Mouse (Mus musculus) stomach, postnatal 0 days (tissue): Measurements from ENCODE around the gene Plxnb2. TPM values are rescaled to one million over a fixed set of nuclear protein-coding genes. Genes with fewer than 3 reads are reported as not detected.

Experiments
- ATAC-seq: fragments of 200-750 bp; cut with Nextera tagmentation; 2 replicates; pipeline ENCODE4 v1.8.0; 2017; ENCODE audit not compliant: low FRiP score, low TSS enrichment
- DNase-seq: peaks from one replicate; pipeline ENCODE4 v3.0.0-alpha.2; 2016; ENCODE audit warnings: low spot score
- H3K27ac ChIP-seq: fragments of 300-500 bp; sonication (generic); replicated peaks from 2 replicates; pipeline ENCODE4 v1.5.1; 2014; ENCODE audit warnings: mild to moderate bottlenecking, control low read depth
- H3K27me3 ChIP-seq: fragments of 300-500 bp; sonication (generic); 2 replicates; pipeline ENCODE4 v1.6.1; 2014; ENCODE audit warnings: low read length; ENCODE audit not compliant: control insufficient read depth, insufficient read depth
- H3K36me3 ChIP-seq: fragments of 300-500 bp; sonication (generic); 2 replicates; pipeline ENCODE4 v1.6.1; 2014; ENCODE audit warnings: low read length, mixed read lengths; ENCODE audit not compliant: control insufficient read depth, insufficient read depth
- H3K4me1 ChIP-seq: fragments of 300-500 bp; sonication (generic); replicated peaks from 2 replicates; pipeline ENCODE4 v1.6.1; 2014; ENCODE audit warnings: antibody characterized with exemption; ENCODE audit not compliant: control insufficient read depth, insufficient read depth
- H3K4me2 ChIP-seq: fragments of 300-500 bp; sonication (generic); replicated peaks from 2 replicates; pipeline ENCODE4 v1.6.1; 2014; ENCODE audit warnings: low read depth, mild to moderate bottlenecking, control low read depth, moderate library complexity
- H3K4me3 ChIP-seq: fragments of 300-500 bp; sonication (generic); 2 replicates; pipeline ENCODE4 v1.5.1; 2014; ENCODE audit warnings: low read depth, low read length, control low read depth
- H3K9ac ChIP-seq: fragments of 300-500 bp; sonication (generic); 2 replicates; pipeline ENCODE4 v1.6.1; 2014; ENCODE audit warnings: mild to moderate bottlenecking, low read length, control low read depth, mixed read lengths
- H3K9me3 ChIP-seq: fragments of 300-500 bp; sonication (generic); 2 replicates; pipeline ENCODE4 v1.6.1; 2016; ENCODE audit warnings: low read length; ENCODE audit not compliant: control insufficient read depth
- CTCF ChIP-seq: IDR thresholded peaks from 2 replicates; pipeline ENCODE4 v1.5.1; 2016; ENCODE audit warnings: antibody characterized with exemption, low read depth, mild to moderate bottlenecking, moderate library complexity
- EP300 ChIP-seq: optimal IDR thresholded peaks from 2 replicates; pipeline ENCODE3; 2016; ENCODE audit warnings: antibody characterized with exemption
- WGBS: fragments of 180-500 bp; shearing (Covaris S2); extraction: QIAGEN DNeasy Blood & Tissue Kit; methylation state at CpG from one replicate; pipeline ENCODE4 v1.1.7; 2014; 5-methylcytosine and 5-hydroxymethylcytosine counted together
- polyA plus RNA-seq: library from polyadenylated mRNA; unstranded; fragments of >200 nt; fragmentation: Nextera tagmentation; extraction: Ambion mirVana; gene quantifications from 2 replicates; pipeline ENCODE4 v1.2.1, GENCODE M21; 2015

Plxnb2 gene
- polyA plus RNA-seq, 1 experiment from 2014 or later = 75.2 TPM

GRCm38 (mm10) chr15:89150041-89150390, 30.6 kb downstream of the Plxnb2 start:
- Histone ChIP-seq H3K36me3 (no peaks in the 10 kb centered on the region), H3K4me3 (peak overlapping the region; percentile 62), H3K27ac (no peak overlapping the region), H3K4me1 (peaks cover 5% of the 10 kb centered on the region), H3K9me3 (no peaks in the 10 kb centered on the region), H3K4me2 (peak overlapping the region; percentile 96), H3K9ac (no peak overlapping the region), H3K27me3 (no peaks in the 10 kb centered on the region; the same call in 1 of the 2 replicates)
- no peak for ATAC-seq
- 5% methylated on average over 13 of the region's 13 CpGs for WGBS
- TF ChIP-seq CTCF (no peak; the same call in 1 of the 2 replicates), EP300 (no peak)
- DNase-seq = peak; percentile 67

DNA sequence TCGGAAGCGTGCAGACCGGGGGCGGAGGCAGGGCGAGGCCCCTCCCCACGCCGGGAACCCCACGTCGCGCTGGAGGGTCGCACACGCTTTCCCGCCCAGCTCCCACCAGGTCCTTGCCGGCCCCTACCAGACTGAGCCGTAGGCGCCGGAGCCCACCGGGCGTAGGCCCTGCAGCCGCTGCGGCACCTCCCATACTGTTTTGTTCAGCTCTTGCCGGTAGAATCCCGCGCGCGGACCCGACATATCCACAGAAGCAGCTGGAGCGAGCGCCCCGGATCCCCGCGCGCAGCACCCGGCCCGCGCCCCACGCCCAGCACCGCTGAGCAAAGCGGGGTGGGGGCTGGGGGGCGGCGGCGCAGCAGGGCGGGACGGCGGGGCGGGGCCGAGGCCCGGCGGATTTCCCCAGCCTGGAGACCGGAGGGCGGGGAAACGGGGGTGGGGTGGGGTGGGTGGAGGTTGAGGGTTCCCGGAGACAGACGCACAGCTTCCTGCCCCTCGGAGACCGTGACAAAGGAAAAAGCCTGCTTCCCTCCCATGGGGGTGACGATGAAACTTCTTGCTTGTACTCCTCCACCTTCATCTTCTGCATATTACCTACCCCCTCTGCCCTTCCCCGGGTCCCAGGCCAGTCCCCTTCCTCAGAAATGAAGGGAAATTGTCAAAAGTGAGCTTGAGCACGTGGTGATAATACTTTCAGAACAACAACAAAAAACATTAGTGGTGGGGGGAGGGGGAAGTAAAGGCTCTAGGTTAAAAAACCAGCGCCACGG, 31.1 kb downstream of the Plxnb2 start, which contains the start of gene Mapk11:
TSS of gene Mapk11 (minus strand) at position 358 of the 770 bp plus-strand sequence.
- ATAC-seq (peak; percentile 19; the same call in 1 of the 2 replicates), DNase-seq (peak; percentile 42)
- H3K4me1 ChIP-seq = peaks cover 5% of the 10 kb centered on the region
- peak within 1 kb of the TSS; percentile 55; the same call in 1 of the 2 replicates for H3K9ac ChIP-seq
- WGBS = 2% methylated on average over 57 of the region's 61 CpGs
- H3K36me3 ChIP-seq = no peaks in the 10 kb centered on the region
- TF ChIP-seq EP300 (no peak), CTCF (no peak)
- peak within 1 kb of the TSS; percentile 96 for H3K4me2 ChIP-seq
- no peak within 1 kb of the TSS for H3K27ac ChIP-seq
- H3K27me3 ChIP-seq = no peaks in the 10 kb centered on the region; the same call in 1 of the 2 replicates
- H3K4me3 ChIP-seq = peak within 1 kb of the TSS; percentile 62
- H3K9me3 ChIP-seq = no peaks in the 10 kb centered on the region

DNA sequence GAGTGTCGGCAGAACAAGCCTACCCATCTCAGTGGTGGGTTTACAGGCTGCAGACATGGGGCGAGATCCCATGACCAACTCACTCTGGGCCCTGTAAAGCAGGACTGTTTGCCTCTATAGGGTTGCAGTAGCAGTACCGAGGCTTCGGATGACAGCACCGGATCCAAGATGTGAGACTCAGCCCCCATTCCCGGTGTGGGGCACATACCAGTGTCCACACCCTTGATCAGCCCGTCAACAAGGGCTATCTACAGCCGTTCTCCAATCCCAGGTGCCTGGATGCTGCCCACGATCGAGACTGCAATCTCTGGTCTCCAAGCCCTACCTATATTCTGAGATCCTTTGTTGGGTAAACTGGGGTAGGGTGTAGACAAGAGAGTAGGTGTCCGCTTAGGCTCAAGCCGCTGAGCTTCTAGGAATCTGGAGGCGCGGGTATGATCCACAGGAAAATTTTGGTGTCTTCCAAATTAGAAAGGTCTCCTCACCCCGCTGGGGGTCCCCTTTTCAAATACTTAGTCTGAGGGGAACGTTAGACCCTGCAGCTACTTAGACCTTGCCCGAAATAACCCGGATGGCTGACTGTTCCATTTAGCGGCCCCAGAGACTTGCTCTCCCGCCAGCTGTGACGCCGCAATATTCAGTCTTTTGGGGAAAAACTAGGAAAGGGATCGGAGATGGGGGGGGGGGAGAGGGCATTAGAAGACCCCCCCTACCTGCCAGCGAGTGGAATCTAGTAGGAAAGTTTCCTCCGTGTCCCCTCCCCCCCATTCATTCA, 31.9 kb downstream of the Plxnb2 start:
- peaks cover 5% of the 10 kb centered on the region for H3K4me1 ChIP-seq
- no peak overlapping the region for H3K27ac ChIP-seq
- ATAC-seq (no peak), DNase-seq (no peak)
- H3K9me3 ChIP-seq = no peaks in the 10 kb centered on the region
- peak overlapping the region; percentile 55; the same call in 1 of the 2 replicates for H3K9ac ChIP-seq
- H3K27me3 ChIP-seq = no peaks in the 10 kb centered on the region; the same call in 1 of the 2 replicates
- peak overlapping the region; percentile 96 for H3K4me2 ChIP-seq
- peak overlapping the region; percentile 62 for H3K4me3 ChIP-seq
- WGBS = 6% methylated on average over 25 of the region's 25 CpGs
- TF ChIP-seq CTCF (no peak), EP300 (no peak)
- no peaks in the 10 kb centered on the region for H3K36me3 ChIP-seq

DNA sequence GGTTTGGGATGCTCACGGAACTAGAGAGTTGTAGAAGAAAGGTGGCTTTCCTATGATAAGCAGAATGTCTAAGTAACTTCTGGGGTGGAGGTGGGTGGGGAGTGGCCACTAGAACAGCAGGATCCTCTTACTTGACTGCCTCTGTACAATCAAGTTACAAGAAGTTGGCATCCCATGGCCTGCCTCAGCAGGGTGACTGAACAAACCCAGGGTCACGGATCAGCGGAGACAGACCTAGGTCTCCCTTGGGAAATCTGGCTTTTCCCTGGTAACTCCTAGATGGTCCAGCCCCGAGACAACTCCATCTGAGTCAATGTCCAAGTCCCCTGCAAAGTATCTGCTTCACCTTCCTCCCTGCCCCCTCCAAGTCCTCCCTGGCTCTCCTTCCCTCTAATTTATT, 32.7 kb downstream of the Plxnb2 start:
- Histone ChIP-seq H3K4me1 (peaks cover 5% of the 10 kb centered on the region), H3K27ac (no peak overlapping the region), H3K4me3 (no peak overlapping the region), H3K9ac (no peak overlapping the region), H3K36me3 (no peaks in the 10 kb centered on the region), H3K4me2 (no peak overlapping the region), H3K27me3 (no peaks in the 10 kb centered on the region; the same call in 1 of the 2 replicates), H3K9me3 (no peaks in the 10 kb centered on the region)
- WGBS = 66% methylated on average over 4 of the region's 4 CpGs
- DNase-seq (no peak), ATAC-seq (no peak)
- TF ChIP-seq EP300 (no peak), CTCF (no peak)

DNA sequence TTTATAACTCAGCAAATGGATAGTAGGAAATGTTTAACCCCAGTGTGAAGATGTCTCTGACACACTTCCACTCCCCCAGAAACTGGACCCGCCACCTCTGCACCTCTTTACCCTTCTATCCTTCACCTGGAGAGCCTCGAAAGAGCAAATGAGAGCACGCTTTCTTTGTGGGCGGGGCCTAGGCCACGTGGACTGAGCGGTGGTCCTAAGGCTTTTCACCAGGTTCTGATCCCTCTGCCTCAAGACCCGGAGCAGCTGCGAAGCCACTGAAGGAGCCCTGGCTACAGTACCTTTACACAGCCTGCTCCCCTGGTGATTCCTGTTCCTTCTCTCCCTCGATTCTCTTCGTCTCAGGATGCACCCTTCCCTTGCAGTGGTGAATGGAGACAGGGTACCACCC, 33.1 kb downstream of the Plxnb2 start:
- H3K36me3 ChIP-seq = no peaks in the 10 kb centered on the region
- no peaks in the 10 kb centered on the region; the same call in 1 of the 2 replicates for H3K27me3 ChIP-seq
- no peak overlapping the region for H3K4me3 ChIP-seq
- H3K4me2 ChIP-seq = no peak overlapping the region
- no peak for DNase-seq
- ATAC-seq = no peak
- no peaks in the 10 kb centered on the region for H3K9me3 ChIP-seq
- H3K27ac ChIP-seq = no peak overlapping the region
- H3K9ac ChIP-seq = no peak overlapping the region
- 21% methylated on average over 10 of the region's 10 CpGs for WGBS
- TF ChIP-seq CTCF = no peak
- TF ChIP-seq EP300 = no peak
- H3K4me1 ChIP-seq = peaks cover 5% of the 10 kb centered on the region

DNA sequence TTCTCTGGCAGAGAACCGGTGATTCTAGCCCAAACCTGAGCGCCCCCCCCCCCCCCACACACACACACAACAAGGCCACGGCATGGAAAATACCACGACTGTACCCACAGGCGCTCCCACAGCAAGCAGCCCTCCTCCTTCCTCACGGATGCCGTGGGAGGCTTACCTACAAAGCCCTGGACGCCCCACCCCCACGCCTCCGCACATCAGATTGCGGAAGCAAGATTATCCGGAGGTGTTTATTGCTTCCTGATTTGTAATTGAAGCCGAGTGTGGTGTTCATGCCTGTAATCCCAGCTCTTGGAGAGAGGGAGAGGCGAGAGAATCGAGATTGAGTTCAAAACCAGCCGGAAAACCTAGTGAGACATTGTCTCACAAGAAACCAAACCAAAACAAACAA, 33.6 kb downstream of the Plxnb2 start:
- H3K9ac ChIP-seq = peak overlapping the region; percentile 23; the same call in 1 of the 2 replicates
- no peaks in the 10 kb centered on the region for H3K36me3 ChIP-seq
- H3K27ac ChIP-seq = no peak overlapping the region
- peak overlapping the region; percentile 50 for H3K4me2 ChIP-seq
- DNase-seq (peak; percentile 45), ATAC-seq (no peak)
- WGBS = 11% methylated on average over 16 of the region's 16 CpGs
- no peaks in the 10 kb centered on the region for H3K9me3 ChIP-seq
- H3K4me3 ChIP-seq = peak overlapping the region; percentile 8; the same call in 1 of the 2 replicates
- no peaks in the 10 kb centered on the region; the same call in 1 of the 2 replicates for H3K27me3 ChIP-seq
- TF ChIP-seq CTCF (no peak), EP300 (no peak)
- H3K4me1 ChIP-seq = peaks cover 5% of the 10 kb centered on the region
